Mouse (Mus musculus) liver, postnatal 0 days (tissue): Measurements from ENCODE around the gene Slc51b. TPM values are rescaled to one million over a fixed set of nuclear protein-coding genes. Genes with fewer than 3 reads are reported as not detected.

Experiments
- ATAC-seq: fragments of 200-750 bp; cut with Nextera tagmentation; 2 replicates; pipeline ENCODE4 v1.8.0; 2017; ENCODE audit warnings: mild to moderate bottlenecking, moderate library complexity
- DNase-seq: peaks from one replicate; pipeline ENCODE4 v3.0.0-alpha.2; 2016
- H3K27ac ChIP-seq: fragments of 300-500 bp; sonication (generic); 2 replicates; pipeline ENCODE4 v1.5.1; 2014; ENCODE audit warnings: antibody characterized with exemption, moderate library complexity, mild to moderate bottlenecking, low read depth
- H3K27me3 ChIP-seq: fragments of 300-500 bp; sonication (generic); 2 replicates; pipeline ENCODE4 v1.6.1; 2014; ENCODE audit warnings: low read length, control low read depth, mixed read lengths; ENCODE audit not compliant: insufficient read depth
- H3K36me3 ChIP-seq: fragments of 300-500 bp; sonication (generic); replicated peaks from 2 replicates; pipeline ENCODE4 v1.6.1; 2014; ENCODE audit warnings: mild to moderate bottlenecking, control low read depth, low read length, moderate library complexity, mixed read lengths; ENCODE audit not compliant: insufficient read depth
- H3K4me1 ChIP-seq: fragments of 300-500 bp; sonication (generic); 2 replicates; pipeline ENCODE4 v1.6.1; 2014; ENCODE audit warnings: antibody characterized with exemption, mild to moderate bottlenecking, control low read depth; ENCODE audit not compliant: insufficient read depth
- H3K4me2 ChIP-seq: fragments of 300-500 bp; sonication (generic); 2 replicates; pipeline ENCODE4 v1.6.1; 2014; ENCODE audit warnings: low read depth, mild to moderate bottlenecking, low read length, moderate library complexity, mixed read lengths
- H3K4me3 ChIP-seq: fragments of 300-500 bp; sonication (generic); 2 replicates; pipeline ENCODE4 v1.5.1; 2014; ENCODE audit warnings: low read depth, low read length
- H3K9ac ChIP-seq: fragments of 300-500 bp; sonication (generic); replicated peaks from 2 replicates; pipeline ENCODE4 v1.6.1; 2014; ENCODE audit warnings: mild to moderate bottlenecking, moderate library complexity
- H3K9me3 ChIP-seq: fragments of 300-500 bp; sonication (generic); 2 replicates; pipeline ENCODE4 v1.6.1; 2016; ENCODE audit warnings: mild to moderate bottlenecking, control low read depth, low read length, mixed read lengths
- CTCF ChIP-seq: sonication (generic); IDR thresholded peaks from 2 replicates; pipeline ENCODE4 v1.5.1; 2016; ENCODE audit warnings: antibody characterized with exemption, low read depth
- EP300 ChIP-seq: IDR thresholded peaks from 2 replicates; pipeline ENCODE4 v1.6.1; 2016; ENCODE audit warnings: antibody characterized with exemption, low read depth, mild to moderate bottlenecking
- WGBS: fragments of 180-500 bp; shearing (Covaris S2); extraction: QIAGEN DNeasy Blood & Tissue Kit; methylation state at CpG from one replicate; pipeline ENCODE4 v1.1.7; 2014; ENCODE audit not compliant: insufficient replicate concordance; 5-methylcytosine and 5-hydroxymethylcytosine counted together
- polyA plus RNA-seq: library from polyadenylated mRNA; unstranded; fragments of >200 nt; fragmentation: Nextera tagmentation; extraction: Ambion mirVana; gene quantifications from 2 replicates; pipeline ENCODE4 v1.2.1, GENCODE M21; 2015

Slc51b gene
- polyA plus RNA-seq, 1 experiment from 2014 or later, result 15.1 TPM

GRCm38 (mm10) chr9:65365721-65366120 lies 57.0 kb downstream of the Slc51b start:
- Histone ChIP-seq H3K4me2 (no peak overlapping the region), H3K9me3 (no peaks in the 10 kb centered on the region), H3K36me3 (peaks cover 8% of the 10 kb centered on the region), H3K27me3 (no peaks in the 10 kb centered on the region), H3K9ac (no peak overlapping the region), H3K4me3 (no peak overlapping the region), H3K27ac (no peak overlapping the region), H3K4me1 (no peaks in the 10 kb centered on the region)
- 82% methylated on average over 7 of the region's 7 CpGs for WGBS
- TF ChIP-seq CTCF, result no peak
- TF ChIP-seq EP300, result no peak
- no peak for DNase-seq
- ATAC-seq, result no peak

GRCm38 (mm10) chr9:65363684-65364083 lies 59.1 kb downstream of the Slc51b start:
- 77% methylated on average over 9 of the region's 9 CpGs for WGBS
- TF ChIP-seq CTCF, result no peak
- TF ChIP-seq EP300, result no peak
- Histone ChIP-seq H3K27me3 (no peaks in the 10 kb centered on the region), H3K36me3 (peaks cover 24% of the 10 kb centered on the region), H3K9ac (no peak overlapping the region), H3K4me1 (no peaks in the 10 kb centered on the region), H3K4me3 (no peak overlapping the region), H3K9me3 (no peaks in the 10 kb centered on the region), H3K4me2 (no peak overlapping the region), H3K27ac (no peak overlapping the region)
- DNase-seq, result no peak
- no peak for ATAC-seq

Other genes starting within 250 kb of the Slc51b start
- gene Parp16, start 227.6 kb downstream of the Slc51b start, polyA plus RNA-seq, result 11.7 and 12.0 TPM in 2 replicates
- 0.06 and 0.08 TPM in 2 replicates for gene Cilp, start 157.8 kb downstream of the Slc51b start, polyA plus RNA-seq
- 109 and 119 TPM in 2 replicates for gene Clpx, start 128.7 kb downstream of the Slc51b start, polyA plus RNA-seq
- gene Pdcd7, start 76.9 kb downstream of the Slc51b start, polyA plus RNA-seq, result 4.0 and 4.4 TPM in 2 replicates
- gene Ubap1l, start 61.9 kb downstream of the Slc51b start, polyA plus RNA-seq, result not detected in 2 replicates
- gene Kbtbd13, start 31.3 kb downstream of the Slc51b start, polyA plus RNA-seq, result 0.09 and 0.11 TPM in 2 replicates
- gene Rasl12, start 24.4 kb downstream of the Slc51b start, polyA plus RNA-seq, result 0.08 and 0.17 TPM in 2 replicates
- gene Mtfmt, start 12.8 kb upstream of the Slc51b start, polyA plus RNA-seq, result 7.2 and 7.3 TPM in 2 replicates
- gene Spg21, start 38.0 kb upstream of the Slc51b start, polyA plus RNA-seq, result 34.4 and 37.0 TPM in 2 replicates
- gene Ankdd1a, start 97.2 kb upstream of the Slc51b start, polyA plus RNA-seq, result not detected in 2 replicates
- 14.3 and 14.5 TPM in 2 replicates for gene Plekho2, start 157.1 kb upstream of the Slc51b start, polyA plus RNA-seq
- 3.2 and 3.5 TPM in 2 replicates for gene Pif1, start 164.2 kb upstream of the Slc51b start, polyA plus RNA-seq
- gene Rbpms2, start 206.7 kb upstream of the Slc51b start, polyA plus RNA-seq, result 23.5 and 26.1 TPM in 2 replicates
- gene Oaz2, start 245.0 kb upstream of the Slc51b start, polyA plus RNA-seq, result 50.9 and 52.8 TPM in 2 replicates